Mouse (Mus musculus) E14TG2a.4 (cell line): ENCODE data around the gene Wwox.

Experiments used
- CTCF ChIP-seq: conservative IDR thresholded peaks from 2 replicates; pipeline ENCODE4 v1.5.1; 2014; ENCODE audit warnings: low read length
- NANOG ChIP-seq: IDR thresholded peaks from 2 replicates; pipeline ENCODE4 v1.6.1; 2014; ENCODE audit warnings: borderline replicate concordance, low read length, mixed read lengths
- POU5F1 ChIP-seq: IDR thresholded peaks from 2 replicates; pipeline ENCODE4 v1.6.1; 2014; ENCODE audit warnings: low read length, borderline replicate concordance

- TF ChIP-seq CTCF (no peak), NANOG (no peak), POU5F1 (no peak)
Observed at GRCm38 (mm10) chr8:114879678-114880077, 440.2 kb downstream of the Wwox start.
